Mouse (Mus musculus) layer of hippocampus, postnatal 36 days (tissue): Measurements from ENCODE around the gene Zfp3. TPM values are rescaled to one million over a fixed set of nuclear protein-coding genes. Genes with fewer than 3 reads are reported as not detected.

Source experiments
- DNase-seq, 2 experiments: peaks; one replicate each; pipeline ENCODE4 v3.0.0; 2022
- microRNA-seq, 2 experiments: library from miRNA; unstranded; fragments of <30 nt; microRNA quantifications; one replicate each; pipeline ENCODE4 v1.2.0; 2021
- total RNA-seq, 2 experiments: library from RNA; stranded (reverse); gene quantifications; 2 replicates each; pipeline ENCODE4 v1.2.3; 2021

The Zfp3 gene
- total RNA-seq, 2 experiments from 2014 or later: 21.9 to 23.2 TPM

- no peak for DNase-seq
Measured at GRCm38 (mm10) chr11:70808101-70808500, 44.1 kb downstream of the Zfp3 start.

DNA sequence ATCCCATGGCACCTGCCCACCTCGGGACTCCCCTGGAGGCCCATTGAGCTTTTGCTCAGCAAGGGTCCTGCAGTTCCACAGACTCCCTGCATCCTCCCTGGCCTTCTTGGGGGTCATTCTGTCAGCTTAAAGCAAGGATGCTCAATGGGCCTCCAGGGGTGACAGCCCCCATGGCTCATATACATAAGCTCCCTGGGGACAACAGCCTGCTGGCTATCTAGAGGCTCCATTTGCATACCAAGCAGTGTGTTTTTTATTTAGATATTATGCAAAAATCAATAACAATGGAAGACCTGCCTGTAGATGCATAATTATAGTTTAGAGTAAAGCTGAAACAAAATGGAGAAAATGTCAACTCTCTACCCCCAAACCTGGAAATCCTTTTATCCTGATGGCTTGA, 45.0 kb downstream of the Zfp3 start:
- no peak for DNase-seq

GRCm38 (mm10) chr11:70811041-70811440, 47.0 kb downstream of the Zfp3 start:
- no peak for DNase-seq

GRCm38 (mm10) chr11:70811471-70812240, 47.6 kb downstream of the Zfp3 start:
- DNase-seq: no peak

DNA sequence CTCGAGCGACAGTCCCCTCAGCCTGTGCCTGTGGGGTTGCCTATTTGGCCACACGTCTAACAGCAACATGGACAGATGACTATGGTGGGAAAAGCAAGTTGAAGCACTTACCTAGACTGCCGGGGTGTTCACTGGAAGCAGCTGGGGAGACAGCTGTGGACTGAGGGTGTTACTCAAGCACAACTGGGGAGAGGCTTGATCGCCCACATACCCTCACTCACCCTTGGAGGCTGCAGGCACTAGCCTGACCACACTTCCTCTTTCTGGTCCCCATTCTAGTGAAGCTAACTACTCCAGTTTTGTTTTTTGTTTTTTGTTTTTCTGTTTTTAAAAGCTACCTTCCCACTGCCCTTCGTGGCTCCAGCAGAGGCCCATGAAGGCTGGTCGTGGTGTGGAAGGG, 48.4 kb downstream of the Zfp3 start, which contains the start of gene Scimp:
TSS of gene Scimp (minus strand) at position 222 of the 400 bp plus-strand sequence.
- no peak for DNase-seq

GRCm38 (mm10) chr11:70815071-70815470, 51.1 kb downstream of the Zfp3 start:
- no peak for DNase-seq

GRCm38 (mm10) chr11:70815498-70816078, 51.6 kb downstream of the Zfp3 start:
- DNase-seq: peak in 1 of 2 experiments; percentile 48

DNA sequence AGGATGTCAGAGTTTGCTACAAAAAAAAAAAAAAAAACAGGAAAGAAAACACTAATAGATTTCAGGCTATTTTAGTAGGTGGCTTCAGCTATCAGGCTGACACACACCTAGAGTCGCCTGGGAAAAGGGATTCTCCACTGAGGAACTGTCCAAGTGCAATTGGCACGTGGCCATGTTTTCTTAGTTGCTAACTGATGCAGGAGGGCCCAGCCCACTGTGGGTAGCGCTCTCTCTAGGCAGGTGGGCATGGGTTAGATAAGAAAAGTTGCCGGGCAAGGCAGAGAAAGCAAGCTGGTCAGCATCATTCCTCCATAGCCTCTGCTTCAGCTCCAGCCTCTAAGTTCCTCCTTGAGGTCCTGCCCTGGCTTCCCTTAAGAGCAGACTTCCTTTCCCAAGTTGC, 52.8 kb downstream of the Zfp3 start:
- DNase-seq: no peak

GRCm38 (mm10) chr11:70820120-70820519, 56.1 kb downstream of the Zfp3 start:
- no peak for DNase-seq

- no peak for DNase-seq
Measured at GRCm38 (mm10) chr11:70821728-70822591, 58.0 kb downstream of the Zfp3 start.

Small RNAs within 50 kb of the gene (microRNA-seq; reads per million reads assigned to microRNA genes)
- 0 reads per million in 2 experiments for gene Gm22760

Other genes starting within 250 kb of the Zfp3 start
- not detected for gene Vmo1, start 249.6 kb upstream of the Zfp3 start, total RNA-seq
- not detected for gene Gltpd2, start 245.0 kb upstream of the Zfp3 start, total RNA-seq
- 100 to 1,000 TPM; 174 to 193 TPM for gene Psmb6, start 238.8 kb upstream of the Zfp3 start, total RNA-seq
- gene Gm40193, start 231.3 kb upstream of the Zfp3 start, total RNA-seq: not detected
- 10 to 100 TPM; 17.5 to 17.7 TPM for gene Pld2, start 224.1 kb upstream of the Zfp3 start, total RNA-seq
- gene Mink1, start 201.3 kb upstream of the Zfp3 start, total RNA-seq: 100 to 1,000 TPM; 448 to 494 TPM
- gene 4930544D05Rik, start 148.4 kb upstream of the Zfp3 start, total RNA-seq: 1 to 10 TPM; 1.2 to 1.7 TPM
- gene Chrne, start 145.0 kb upstream of the Zfp3 start, total RNA-seq: not detected
- gene Gp1ba, start 125.1 kb upstream of the Zfp3 start, total RNA-seq: not detected
- gene Rnf167, start 117.0 kb upstream of the Zfp3 start, total RNA-seq: 10 to 100 TPM; 85.6 to 88.0 TPM
- 100 to 1,000 TPM; 115 to 119 TPM for gene Slc25a11, start 116.7 kb upstream of the Zfp3 start, total RNA-seq
- 100 to 1,000 TPM; 346 to 373 TPM for gene Pfn1, start 109.6 kb upstream of the Zfp3 start, total RNA-seq
- gene Eno3, start 107.0 kb upstream of the Zfp3 start, total RNA-seq: 1 to 10 TPM; 5.2 to 7.4 TPM
- gene Spag7, start 94.8 kb upstream of the Zfp3 start, total RNA-seq: 10 to 100 TPM; 48.2 to 50.8 TPM
- 100 to 1,000 TPM; 362 to 388 TPM for gene Camta2, start 76.1 kb upstream of the Zfp3 start, total RNA-seq
- gene Inca1, start 64.1 kb upstream of the Zfp3 start, total RNA-seq: 1 to 10 TPM; 3.0 to 3.5 TPM
- 10 to 100 TPM; 75.2 to 83.8 TPM for gene Kif1c, start 63.7 kb upstream of the Zfp3 start, total RNA-seq
- gene Scimp, start 48.4 kb downstream of the Zfp3 start, total RNA-seq: not detected
- gene Rabep1, start 80.6 kb downstream of the Zfp3 start, total RNA-seq: 100 to 1,000 TPM; 126 to 128 TPM
- gene Nup88, start 205.8 kb downstream of the Zfp3 start, total RNA-seq: 10 to 100 TPM; 53.2 to 59.1 TPM
- gene Rpain, start 206.0 kb downstream of the Zfp3 start, total RNA-seq: 10 to 100 TPM; 39.6 to 41.3 TPM
- 100 to 1,000 TPM in 1 of 2 experiments, 10 to 100 TPM in 1; 99.2 to 101 TPM for gene C1qbp, start 218.8 kb downstream of the Zfp3 start, total RNA-seq
- 10 to 100 TPM; 59.0 to 70.6 TPM for gene Dhx33, start 240.2 kb downstream of the Zfp3 start, total RNA-seq